Mouse (Mus musculus) natural killer cell, adult 2 months (primary cell): ENCODE results near the gene Sbf2.
"Not testable (repeated sequence)": the region's sequence is repeated elsewhere in the genome, so short reads cannot be mapped to it uniquely, and the experiment has no call there.

Source experiments
- DNase-seq, 2 experiments: peaks; one replicate each; pipeline ENCODE4 v3.0.0; 2022; ENCODE audit warnings: low spot score in 2 of 2

Sbf2 gene

DNA sequence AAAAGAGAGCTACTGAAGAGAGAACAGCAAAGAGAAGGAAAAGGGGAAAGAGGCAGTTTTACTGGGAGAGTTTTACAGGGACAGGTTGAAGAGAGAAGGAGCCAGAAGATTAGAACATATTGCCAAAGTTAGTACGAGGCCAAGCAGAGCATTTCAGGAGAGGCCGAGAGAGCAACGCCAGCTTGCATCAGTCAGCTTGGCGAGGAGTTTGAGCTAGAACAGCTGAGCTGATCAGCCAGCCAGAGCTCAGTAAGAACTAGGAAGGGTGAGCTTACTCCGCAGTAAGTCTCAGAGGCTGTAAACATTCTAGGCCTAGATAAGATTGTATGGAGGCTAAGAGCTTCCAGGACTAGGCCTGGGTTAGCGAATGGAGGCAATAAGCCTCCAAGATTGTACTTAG, 222.1 kb downstream of the Sbf2 start:
- no peak for DNase-seq

DNA sequence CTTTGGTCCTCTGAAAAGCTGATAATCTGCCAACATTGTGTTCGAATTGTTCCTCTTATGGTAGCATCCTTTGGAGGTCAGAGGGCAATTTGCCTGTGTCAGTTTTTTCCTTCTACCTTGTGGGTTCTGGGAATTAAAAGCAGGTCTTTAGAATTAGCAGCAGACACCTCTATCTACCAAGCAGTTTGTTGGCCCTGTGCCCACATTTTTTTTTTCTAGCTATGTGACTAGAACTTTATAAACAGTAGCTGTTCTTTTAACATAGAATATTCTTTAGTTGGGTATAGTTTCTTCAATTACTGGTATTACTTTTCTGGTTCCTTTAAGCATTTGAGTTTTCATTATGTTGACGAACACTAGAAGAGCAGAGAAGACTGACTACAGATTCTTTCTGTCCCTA, 223.1 kb downstream of the Sbf2 start:
- no peak for DNase-seq

DNA sequence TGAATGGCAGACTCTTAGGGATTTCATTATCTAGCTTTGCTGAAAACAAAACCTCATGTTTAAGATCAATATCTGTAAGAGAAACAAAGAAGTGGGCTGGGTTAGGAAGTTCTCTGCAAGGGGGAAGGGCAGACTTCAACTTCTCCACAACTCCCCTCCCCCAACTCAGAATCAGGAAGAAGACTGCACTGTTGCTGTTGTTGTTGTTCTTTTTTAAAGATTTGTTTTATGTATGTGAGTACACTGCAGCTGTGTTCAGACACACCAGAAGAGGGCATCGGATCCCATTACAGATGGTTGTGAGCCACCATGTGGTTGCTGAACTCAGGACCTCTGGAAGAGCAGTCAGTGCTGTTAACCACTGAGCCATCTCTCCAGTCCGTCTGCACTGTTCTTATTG, 225.8 kb downstream of the Sbf2 start:
- DNase-seq: not testable (repeated sequence)

- no peak for DNase-seq
Measured at GRCm38 (mm10) chr7:110387565-110387964, 227.2 kb downstream of the Sbf2 start.

GRCm38 (mm10) chr7:110385482-110385881, 229.2 kb downstream of the Sbf2 start:
- no peak for DNase-seq

GRCm38 (mm10) chr7:110384343-110384742, 230.4 kb downstream of the Sbf2 start:
- no peak for DNase-seq

DNA sequence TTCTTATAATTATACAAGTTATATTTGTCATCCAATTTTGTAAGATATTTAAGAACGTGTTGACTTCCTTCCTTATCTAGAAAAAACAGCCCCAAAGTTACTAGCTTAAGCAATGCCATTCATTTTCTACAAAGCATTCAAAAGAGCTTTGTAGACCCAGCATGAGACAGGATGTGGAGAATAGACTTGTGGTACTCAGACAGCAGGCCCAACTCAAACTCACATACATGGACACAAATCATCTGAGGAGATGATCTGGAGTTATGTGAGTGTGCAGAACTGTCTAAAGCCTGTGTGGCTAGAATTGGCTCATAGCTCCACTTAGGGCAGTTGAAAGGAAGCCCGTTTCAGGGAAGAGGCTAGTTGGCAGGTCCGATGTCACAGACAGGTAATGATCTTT, 233.1 kb downstream of the Sbf2 start:
- DNase-seq: no peak

- DNase-seq: no peak
Measured at GRCm38 (mm10) chr7:110379335-110379914, 235.3 kb downstream of the Sbf2 start.

GRCm38 (mm10) chr7:110372529-110372928, 242.2 kb downstream of the Sbf2 start:
- DNase-seq: no peak

GRCm38 (mm10) chr7:110362005-110362404, 252.7 kb downstream of the Sbf2 start:
- DNase-seq: no peak

GRCm38 (mm10) chr7:110361516-110361915, 253.2 kb downstream of the Sbf2 start:
- no peak for DNase-seq

GRCm38 (mm10) chr7:110359391-110359790, 255.3 kb downstream of the Sbf2 start:
- DNase-seq: no peak

- DNase-seq: no peak
Measured at GRCm38 (mm10) chr7:110353971-110354370, 260.8 kb downstream of the Sbf2 start.

DNA sequence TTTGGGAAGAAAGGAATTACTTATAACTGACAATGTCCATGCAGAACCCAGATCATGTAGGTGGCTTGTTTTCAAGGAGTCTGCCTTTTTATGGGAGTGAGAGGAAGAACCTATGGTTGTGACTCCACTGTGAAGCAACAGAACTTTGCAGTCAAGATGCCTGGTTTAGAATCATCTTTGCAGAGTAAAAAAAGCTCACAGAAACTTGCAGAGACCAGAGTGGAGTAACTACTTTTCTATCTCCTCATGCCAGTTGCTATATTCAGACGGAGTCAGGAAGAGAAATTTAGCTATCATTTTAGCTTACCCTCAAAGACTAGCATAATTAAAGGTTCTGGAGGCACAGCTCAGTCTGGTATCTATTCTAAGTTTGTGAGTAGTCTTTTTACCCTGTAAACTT, 267.5 kb downstream of the Sbf2 start:
- no peak for DNase-seq

DNA sequence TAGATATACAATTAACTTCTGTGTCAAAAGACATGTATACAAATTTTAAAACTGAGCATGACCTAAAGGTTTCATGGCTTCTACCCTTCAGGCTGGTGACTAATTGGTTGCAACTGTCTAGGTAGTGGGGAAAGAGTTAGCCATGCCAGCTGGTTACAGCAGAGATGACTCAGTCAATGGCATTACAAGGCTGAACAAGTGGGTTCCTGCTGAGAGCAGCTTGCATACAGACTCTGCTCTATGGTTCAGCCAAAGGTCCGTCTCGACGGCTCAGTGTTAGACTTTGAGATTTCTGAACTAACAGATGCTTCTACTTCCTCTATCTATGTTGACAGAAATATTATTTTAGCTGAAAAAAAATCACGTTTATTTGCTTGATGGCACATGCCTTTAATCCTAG, 277.1 kb downstream of the Sbf2 start:
- no peak for DNase-seq

DNA sequence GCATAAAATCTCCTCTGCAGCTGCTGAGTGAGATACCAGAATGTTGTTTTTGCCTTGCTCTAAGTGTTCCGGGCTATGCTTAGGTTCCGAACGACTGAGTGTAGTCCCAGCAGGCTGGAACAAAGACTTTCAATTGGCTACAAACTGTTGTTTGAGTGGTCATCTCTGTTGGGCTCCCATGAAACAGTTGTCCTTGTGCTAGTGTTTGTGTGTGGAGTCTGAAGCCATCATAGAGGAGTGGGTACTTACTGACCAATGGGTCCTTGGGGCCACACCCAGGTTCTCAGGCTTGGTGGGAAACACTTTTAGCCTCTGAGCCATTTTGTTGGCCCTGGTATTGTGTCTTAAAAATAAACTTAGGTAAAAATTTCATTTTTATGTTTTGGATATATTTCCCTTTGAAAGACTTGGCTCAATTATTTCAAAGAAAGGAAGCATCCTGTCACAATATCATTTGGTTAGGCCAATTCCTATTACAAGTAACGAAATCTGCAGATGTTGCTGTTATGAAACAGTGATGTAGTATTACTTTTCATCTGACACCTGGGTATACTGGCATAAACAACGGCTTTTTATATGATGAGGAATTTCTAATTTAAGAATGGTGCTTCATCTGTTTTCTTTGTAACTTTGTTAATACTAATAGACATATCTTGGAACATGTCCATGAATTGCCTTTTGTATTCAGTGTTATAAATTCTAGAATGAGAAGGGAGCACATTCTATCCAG, 289.2 kb downstream of the Sbf2 start:
- DNase-seq: no peak

GRCm38 (mm10) chr7:110324852-110325251, 289.9 kb downstream of the Sbf2 start:
- no peak for DNase-seq

- DNase-seq: no peak
Measured at GRCm38 (mm10) chr7:110321106-110321505, 293.6 kb downstream of the Sbf2 start.

DNA sequence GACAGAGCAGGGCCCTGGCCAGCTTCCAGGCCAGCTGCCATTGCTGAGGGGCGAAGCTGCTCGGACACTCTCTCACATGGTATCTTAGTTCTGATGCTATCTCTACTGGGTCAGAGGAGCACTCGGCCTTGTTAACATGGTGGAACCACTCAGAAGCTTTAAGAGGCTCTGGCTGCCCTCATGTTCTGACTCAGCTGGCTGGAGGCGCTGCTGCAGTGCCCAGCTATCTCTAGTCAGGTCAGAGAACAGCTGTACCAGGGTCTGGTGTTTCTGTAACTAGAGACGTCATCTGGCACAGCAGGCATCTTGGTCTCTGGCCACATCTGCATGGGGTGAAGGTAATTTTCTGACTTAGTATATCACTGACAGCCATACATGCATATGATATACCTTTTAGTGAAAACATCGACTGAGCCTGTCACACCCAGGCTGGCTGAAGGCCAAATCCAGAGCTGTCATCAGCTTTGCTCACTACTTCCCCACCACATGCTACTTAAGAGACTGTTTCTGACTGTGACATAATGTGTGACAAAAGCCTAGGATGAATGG, 295.7 kb downstream of the Sbf2 start:
- no peak for DNase-seq

- DNase-seq: no peak
Measured at GRCm38 (mm10) chr7:110317412-110317811, 297.3 kb downstream of the Sbf2 start.

DNA sequence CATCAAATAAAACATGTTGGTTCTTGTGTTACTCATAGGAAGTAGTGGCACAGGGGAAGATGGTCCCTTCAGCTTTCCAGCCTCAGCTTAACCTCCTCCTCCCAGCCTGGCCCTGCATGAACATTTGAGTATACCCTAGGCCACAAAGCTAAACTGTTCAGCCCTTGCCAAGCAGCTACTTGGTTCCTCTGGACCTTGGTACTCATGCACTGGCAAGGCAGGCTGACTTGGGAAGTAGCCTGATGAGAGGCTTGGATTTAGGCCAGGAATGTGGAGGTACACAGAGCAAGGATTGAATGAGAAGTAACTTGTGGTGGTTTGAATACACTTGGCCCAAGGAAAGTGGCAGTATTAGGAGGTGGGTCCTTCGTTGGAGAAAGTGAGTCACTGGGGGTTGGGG, 299.4 kb downstream of the Sbf2 start:
- DNase-seq: no peak

GRCm38 (mm10) chr7:110314401-110314890, 300.3 kb downstream of the Sbf2 start:
- no peak for DNase-seq

DNA sequence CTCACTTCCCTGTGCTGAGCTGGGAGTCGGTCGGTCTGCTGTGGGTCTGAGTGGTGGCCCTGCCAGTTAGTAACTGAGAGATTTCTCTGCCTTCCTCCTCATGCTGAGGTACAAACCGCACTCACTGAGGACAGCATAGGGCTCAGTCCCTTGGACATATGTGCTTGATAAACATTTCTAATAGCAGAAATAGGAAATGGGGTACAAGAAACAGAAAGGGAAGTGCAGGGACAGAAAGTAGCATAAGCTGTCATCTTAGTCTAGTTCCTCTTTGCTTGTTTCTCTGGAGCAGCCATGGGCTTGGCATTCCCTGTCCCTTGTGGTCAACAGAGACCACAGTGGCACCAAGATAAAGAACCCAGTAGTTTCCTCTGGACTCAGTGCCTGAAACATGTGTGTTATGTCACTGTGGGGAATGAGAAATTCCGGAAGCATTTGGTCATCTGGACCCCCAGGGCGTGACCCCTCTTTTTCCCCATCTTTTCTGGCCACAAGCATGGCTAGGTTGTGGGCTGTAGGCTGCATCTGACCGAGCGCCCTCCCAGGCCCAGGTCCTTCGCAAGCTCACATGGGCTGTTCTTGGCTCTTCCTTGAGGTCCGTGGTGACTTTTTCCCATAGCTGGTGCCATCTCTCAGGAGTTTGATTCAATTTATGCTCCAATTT, 301.2 kb downstream of the Sbf2 start:
- DNase-seq: no peak
